Mouse (Mus musculus): ENCODE results near the gene Psmb3. TPM values are rescaled to one million over a fixed set of nuclear protein-coding genes. Genes with fewer than 3 reads are reported as not detected.

Gene Psmb3
- total and polyA plus RNA-seq, 2 experiments from 2014 or later, result 486 to 495 TPM

DNA sequence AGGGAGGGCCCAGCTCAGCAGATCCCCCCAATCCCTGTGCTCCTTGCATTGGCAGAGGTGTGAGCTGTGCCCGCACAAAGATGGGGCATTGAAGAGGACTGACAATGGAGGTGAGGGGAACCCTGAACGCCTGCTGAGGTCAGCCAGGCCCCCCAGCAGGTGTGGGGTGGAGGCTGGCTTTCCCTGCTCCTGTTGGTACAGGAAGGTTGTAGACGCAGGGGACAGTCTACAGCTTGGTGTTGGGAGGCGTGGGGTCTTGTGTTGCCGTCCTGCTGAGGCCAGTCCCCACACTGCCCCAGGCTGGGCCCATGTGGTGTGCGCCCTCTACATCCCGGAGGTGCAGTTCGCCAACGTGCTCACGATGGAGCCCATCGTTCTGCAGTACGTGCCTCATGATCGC, 37.8 kb upstream of the Psmb3 start:
- Histone ChIP-seq H3K9ac (replicated peaks; ENCODE audit: low read depth, low read length) (no peak overlapping the region), H3K36me3 (replicated peaks; ENCODE audit: control insufficient read depth, insufficient read depth, low read length) (peaks cover 35% of the 10 kb centered on the region), H3K27ac (ENCODE audit: low read depth) (no peak overlapping the region), H3K4me3 (ENCODE audit: low read depth, low read length) (no peak overlapping the region), H3K9me3 (replicated peaks; ENCODE audit: control insufficient read depth, low read length) (no peaks in the 10 kb centered on the region), H3K27me3 (ENCODE audit: control insufficient read depth, insufficient read depth, low read length) (no peaks in the 10 kb centered on the region), H3K4me1 (ENCODE audit: control insufficient read depth, insufficient read depth) (peaks cover 27% of the 10 kb centered on the region), H3K4me2 (ENCODE audit: low read depth, low read length) (no peak overlapping the region)
- no peak for ATAC-seq (ENCODE audit: insufficient read depth, low read depth)
- TF ChIP-seq CTCF (IDR thresholded peaks at IDR 0.05; ENCODE audit: low read depth) (no peak), EP300 (IDR thresholded peaks at IDR 0.05; ENCODE audit: low read depth) (no peak)
- 89% methylated on average over 13 of the region's 13 CpGs for WGBS
- DNase-seq (ENCODE audit: low spot score), result no peak

DNA sequence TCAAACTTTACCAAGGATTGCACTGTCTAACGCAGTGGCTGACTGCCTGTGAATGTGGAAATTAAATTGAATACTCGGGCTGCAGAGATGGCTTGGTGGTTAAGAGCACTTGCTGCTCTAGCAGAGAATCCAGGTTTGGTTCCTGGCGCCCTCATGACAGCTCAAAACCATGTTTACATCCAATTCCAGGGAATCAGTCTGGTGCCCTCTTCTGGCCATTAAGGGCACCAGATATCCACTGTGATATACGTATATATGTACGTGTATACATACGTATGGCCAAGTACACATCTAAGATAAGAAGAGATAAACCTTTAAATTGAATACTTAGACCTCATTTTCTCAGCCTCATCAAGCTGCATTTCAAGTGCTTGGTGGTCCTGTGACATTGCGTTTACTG, 37.0 kb upstream of the Psmb3 start:
- ATAC-seq (ENCODE audit: insufficient read depth, low read depth), result no peak

DNA sequence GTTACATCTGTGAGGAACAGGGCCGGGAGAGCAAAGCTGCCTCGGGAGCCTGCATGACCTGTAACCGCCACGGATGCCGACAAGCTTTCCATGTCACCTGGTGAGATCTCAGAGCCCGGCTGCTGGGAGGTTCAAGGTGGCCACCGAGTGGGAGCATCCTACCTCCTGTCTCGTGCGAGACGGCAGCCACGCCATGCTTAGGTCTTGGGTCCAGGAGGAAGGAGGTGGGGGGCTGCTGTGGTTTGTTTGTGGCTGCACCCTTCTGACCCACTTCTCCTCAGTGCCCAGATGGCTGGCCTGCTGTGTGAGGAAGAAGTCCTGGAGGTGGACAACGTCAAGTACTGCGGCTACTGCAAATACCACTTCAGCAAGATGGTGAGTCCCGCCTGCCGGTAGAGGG, 36.4 kb upstream of the Psmb3 start:
- no peaks in the 10 kb centered on the region for H3K27me3 ChIP-seq (ENCODE audit: control insufficient read depth, insufficient read depth, low read length)
- no peak overlapping the region for H3K27ac ChIP-seq (ENCODE audit: low read depth)
- H3K4me2 ChIP-seq (ENCODE audit: low read depth, low read length), result no peak overlapping the region
- H3K9me3 ChIP-seq (replicated peaks; ENCODE audit: control insufficient read depth, low read length), result no peaks in the 10 kb centered on the region
- ATAC-seq (ENCODE audit: insufficient read depth, low read depth) (no peak), DNase-seq (ENCODE audit: low spot score) (no peak)
- no peak overlapping the region for H3K9ac ChIP-seq (replicated peaks; ENCODE audit: low read depth, low read length)
- TF ChIP-seq EP300 (IDR thresholded peaks at IDR 0.05; ENCODE audit: low read depth) (no peak), CTCF (IDR thresholded peaks at IDR 0.05; ENCODE audit: low read depth) (no peak)
- H3K4me3 ChIP-seq (ENCODE audit: low read depth, low read length), result no peak overlapping the region
- peaks cover 47% of the 10 kb centered on the region for H3K36me3 ChIP-seq (replicated peaks; ENCODE audit: control insufficient read depth, insufficient read depth, low read length)
- WGBS, result 89% methylated on average over 15 of the region's 15 CpGs
- peaks cover 16% of the 10 kb centered on the region for H3K4me1 ChIP-seq (ENCODE audit: control insufficient read depth, insufficient read depth)

More for the DNA sequence above, 37.0 kb upstream of the Psmb3 start:
- 92% methylated on average over 7 of the region's 7 CpGs for WGBS
- peak; percentile 27 for TF ChIP-seq CTCF (IDR thresholded peaks at IDR 0.05; ENCODE audit: low read depth)
- no peak for TF ChIP-seq EP300 (IDR thresholded peaks at IDR 0.05; ENCODE audit: low read depth)
- Histone ChIP-seq H3K27ac (ENCODE audit: low read depth) (no peak overlapping the region), H3K4me3 (ENCODE audit: low read depth, low read length) (no peak overlapping the region), H3K9me3 (replicated peaks; ENCODE audit: control insufficient read depth, low read length) (no peaks in the 10 kb centered on the region), H3K9ac (replicated peaks; ENCODE audit: low read depth, low read length) (no peak overlapping the region), H3K36me3 (replicated peaks; ENCODE audit: control insufficient read depth, insufficient read depth, low read length) (peaks cover 41% of the 10 kb centered on the region), H3K4me2 (ENCODE audit: low read depth, low read length) (no peak overlapping the region), H3K4me1 (ENCODE audit: control insufficient read depth, insufficient read depth) (peaks cover 22% of the 10 kb centered on the region), H3K27me3 (ENCODE audit: control insufficient read depth, insufficient read depth, low read length) (no peaks in the 10 kb centered on the region)
- DNase-seq (ENCODE audit: low spot score), result no peak

DNA sequence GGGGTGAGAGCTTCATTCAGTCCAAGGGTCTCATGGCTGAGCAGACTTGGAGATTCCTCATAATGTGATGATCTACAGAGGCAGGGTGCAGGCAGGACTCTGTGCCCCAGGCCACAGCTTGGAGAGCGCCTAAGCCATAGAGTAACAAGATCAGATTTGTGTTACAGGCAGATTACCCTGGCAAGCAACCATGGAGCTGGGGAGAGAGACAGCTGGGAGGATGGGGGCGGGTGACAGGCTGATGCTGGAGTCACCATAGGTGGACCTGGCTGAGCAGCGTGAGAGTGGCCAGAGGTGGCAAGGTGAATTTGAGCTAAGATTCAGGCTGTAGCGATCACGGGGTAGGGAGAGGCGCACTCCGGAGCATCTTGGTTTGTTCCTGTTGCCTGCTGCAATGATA, 35.0 kb upstream of the Psmb3 start:
- no peak for TF ChIP-seq EP300 (IDR thresholded peaks at IDR 0.05; ENCODE audit: low read depth)
- no peak for TF ChIP-seq CTCF (IDR thresholded peaks at IDR 0.05; ENCODE audit: low read depth)
- H3K4me3 ChIP-seq (ENCODE audit: low read depth, low read length), result no peak overlapping the region
- DNase-seq (ENCODE audit: low spot score) (no peak), ATAC-seq (ENCODE audit: insufficient read depth, low read depth) (no peak)
- no peaks in the 10 kb centered on the region for H3K9me3 ChIP-seq (replicated peaks; ENCODE audit: control insufficient read depth, low read length)
- WGBS, result 82% methylated on average over 7 of the region's 7 CpGs
- H3K4me1 ChIP-seq (ENCODE audit: control insufficient read depth, insufficient read depth), result peaks cover 16% of the 10 kb centered on the region
- no peak overlapping the region for H3K9ac ChIP-seq (replicated peaks; ENCODE audit: low read depth, low read length)
- no peaks in the 10 kb centered on the region for H3K27me3 ChIP-seq (ENCODE audit: control insufficient read depth, insufficient read depth, low read length)
- no peak overlapping the region for H3K27ac ChIP-seq (ENCODE audit: low read depth)
- no peak overlapping the region for H3K4me2 ChIP-seq (ENCODE audit: low read depth, low read length)
- H3K36me3 ChIP-seq (replicated peaks; ENCODE audit: control insufficient read depth, insufficient read depth, low read length), result peaks cover 60% of the 10 kb centered on the region

DNA sequence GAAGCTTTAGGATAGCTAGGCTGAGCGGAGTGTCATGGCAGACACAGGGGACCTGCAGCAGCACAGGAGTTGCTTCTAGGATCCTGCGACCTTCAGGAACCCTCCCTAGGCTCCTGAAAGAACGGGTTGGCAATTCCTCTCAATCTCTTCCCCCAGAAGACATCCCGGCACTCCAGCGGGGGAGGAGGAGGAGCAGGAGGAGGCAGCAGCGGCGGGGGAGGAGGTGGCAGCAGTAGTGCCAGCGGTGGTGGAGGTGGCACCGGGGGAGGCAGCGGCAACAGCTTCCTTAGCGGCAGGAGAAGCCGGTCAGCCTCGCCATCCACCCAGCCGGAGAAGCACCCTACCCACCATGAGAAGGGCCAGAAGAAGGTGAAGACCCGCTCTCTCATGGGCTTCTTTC, 33.9 kb upstream of the Psmb3 start:
- ATAC-seq (ENCODE audit: insufficient read depth, low read depth), result peak; percentile 6; the same call in 1 of the 2 replicates
- Histone ChIP-seq H3K27me3 (ENCODE audit: control insufficient read depth, insufficient read depth, low read length) (no peaks in the 10 kb centered on the region), H3K9me3 (replicated peaks; ENCODE audit: control insufficient read depth, low read length) (no peaks in the 10 kb centered on the region), H3K9ac (replicated peaks; ENCODE audit: low read depth, low read length) (peak overlapping the region; percentile 37), H3K4me1 (ENCODE audit: control insufficient read depth, insufficient read depth) (peaks cover 16% of the 10 kb centered on the region), H3K36me3 (replicated peaks; ENCODE audit: control insufficient read depth, insufficient read depth, low read length) (peaks cover 71% of the 10 kb centered on the region), H3K4me3 (ENCODE audit: low read depth, low read length) (peak overlapping the region; percentile 21), H3K27ac (ENCODE audit: low read depth) (peak overlapping the region; percentile 92), H3K4me2 (ENCODE audit: low read depth, low read length) (peak overlapping the region; percentile 48)
- DNase-seq (ENCODE audit: low spot score), result no peak
- 22% methylated on average over 14 of the region's 15 CpGs for WGBS
- no peak; the same call in 1 of the 2 replicates for TF ChIP-seq EP300 (IDR thresholded peaks at IDR 0.05; ENCODE audit: low read depth)
- no peak for TF ChIP-seq CTCF (IDR thresholded peaks at IDR 0.05; ENCODE audit: low read depth)

DNA sequence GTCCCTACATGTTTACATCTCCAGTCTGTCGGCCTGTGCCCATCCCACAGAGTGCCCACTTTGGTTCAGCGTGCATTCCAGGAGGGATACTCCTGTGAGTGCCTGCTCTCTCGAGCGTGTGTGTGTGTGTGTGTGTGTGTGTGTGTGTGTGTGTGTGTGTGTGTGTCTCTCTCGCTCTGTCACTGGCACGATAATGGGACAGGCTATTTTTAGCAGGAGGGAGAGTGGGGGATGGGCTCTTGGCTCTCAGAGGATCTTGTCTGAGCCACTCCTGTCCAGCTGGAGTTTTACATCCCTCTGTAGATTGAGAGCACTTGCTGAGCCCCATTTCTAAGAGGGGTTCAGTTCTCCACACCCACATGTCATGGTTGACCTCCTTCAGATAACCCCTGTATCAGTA, 33.4 kb upstream of the Psmb3 start:
- Histone ChIP-seq H3K36me3 (replicated peaks; ENCODE audit: control insufficient read depth, insufficient read depth, low read length) (peaks cover 77% of the 10 kb centered on the region), H3K4me1 (ENCODE audit: control insufficient read depth, insufficient read depth) (peaks cover 16% of the 10 kb centered on the region), H3K4me3 (ENCODE audit: low read depth, low read length) (peak overlapping the region; percentile 21; the same call in 1 of the 2 replicates), H3K9me3 (replicated peaks; ENCODE audit: control insufficient read depth, low read length) (no peaks in the 10 kb centered on the region), H3K27me3 (ENCODE audit: control insufficient read depth, insufficient read depth, low read length) (no peaks in the 10 kb centered on the region), H3K4me2 (ENCODE audit: low read depth, low read length) (peak overlapping the region; percentile 57), H3K9ac (replicated peaks; ENCODE audit: low read depth, low read length) (peak overlapping the region; percentile 45), H3K27ac (ENCODE audit: low read depth) (peak overlapping the region; percentile 92)
- peak; percentile 90 for ATAC-seq (ENCODE audit: insufficient read depth, low read depth)
- 12% methylated on average over 6 of the region's 6 CpGs for WGBS
- TF ChIP-seq CTCF (IDR thresholded peaks at IDR 0.05; ENCODE audit: low read depth) (no peak), EP300 (IDR thresholded peaks at IDR 0.05; ENCODE audit: low read depth) (peak; percentile 89)
- DNase-seq (ENCODE audit: low spot score), result peak; percentile 88

Measured in heart, postnatal 0 days (tissue).